In the genomic region with DNA sequence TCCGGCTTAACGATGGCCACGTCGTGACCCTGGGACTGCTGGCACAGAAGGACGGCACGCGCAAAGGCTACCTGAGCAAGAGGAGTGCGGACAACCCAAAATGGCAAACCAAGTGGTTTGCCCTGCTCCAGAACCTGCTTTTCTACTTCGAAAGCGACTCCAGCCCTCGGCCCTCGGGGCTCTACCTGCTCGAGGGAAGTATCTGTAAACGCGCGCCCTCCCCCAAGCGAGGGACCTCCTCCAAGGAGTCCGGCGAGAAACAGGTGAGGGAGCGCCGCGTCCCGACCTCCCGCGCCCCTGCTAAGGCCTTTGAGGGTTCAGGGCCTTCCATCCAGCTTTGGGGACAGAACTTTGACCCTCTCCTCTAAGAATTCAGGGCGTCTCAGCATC, we compare ENCODE assay signal across 9 mouse cellular contexts. TPM values are rescaled to one million over a fixed set of nuclear protein-coding genes. Genes with fewer than 3 reads are reported as not detected.
DNase-seq lines count a peak whose midpoint lies in the region; ATAC-seq and TF ChIP-seq lines count a peak whose summit lies in the region.
"Had no signal": no experiment of that assay in that cellular context is flagged by ENCODE, and none has a peak within 500 bp of the region (broad histone marks: within the 10 kb centered on the region; RNA-seq: fewer than 3 reads in every experiment).

No protein-coding gene starts in this region.

- H3K4me1 ChIP-seq in heart, embryonic 11.5 days (ENCODE audit: control insufficient read depth, insufficient read depth, low read length): peaks cover 7% of the 10 kb centered on the region
- peaks cover 33% of the 10 kb centered on the region for H3K4me1 ChIP-seq in forebrain, embryonic 15.5 days
- H3K4me1 ChIP-seq in liver, postnatal 0 days (ENCODE audit: insufficient read depth): peaks cover 6% of the 10 kb centered on the region

- peak overlapping the region; percentile 82 for H3K4me2 ChIP-seq in heart, embryonic 11.5 days
- H3K4me2 ChIP-seq in forebrain, embryonic 15.5 days (replicated peaks): peak overlapping the region; percentile 89
- H3K4me2 ChIP-seq in liver, postnatal 0 days (ENCODE audit: low read depth, low read length): peak overlapping the region; percentile 56

- no peak overlapping the region for H3K9ac ChIP-seq in heart, embryonic 11.5 days (ENCODE audit: low read depth, low read length)
- H3K9ac ChIP-seq in forebrain, embryonic 15.5 days (replicated peaks): peak overlapping the region; percentile 49
- no peak overlapping the region for H3K9ac ChIP-seq in liver, postnatal 0 days (replicated peaks)

- no peak for TF ChIP-seq CTCF in liver, postnatal 0 days (IDR thresholded peaks at IDR 0.05; ENCODE audit: low read depth)

- H3K9me3 ChIP-seq in heart, embryonic 11.5 days (replicated peaks; ENCODE audit: control insufficient read depth, low read length): no peaks in the 10 kb centered on the region
- no peaks in the 10 kb centered on the region for H3K9me3 ChIP-seq in forebrain, embryonic 15.5 days
- no peaks in the 10 kb centered on the region for H3K9me3 ChIP-seq in liver, postnatal 0 days (ENCODE audit: low read length)

- ATAC-seq in heart, embryonic 11.5 days (replicated peaks; ENCODE audit: insufficient number of reproducible peaks, low FRiP score, low TSS enrichment): no peak
- no peak; the same call in 1 of the 2 replicates for ATAC-seq in forebrain, embryonic 15.5 days (replicated peaks)
- no peak for ATAC-seq in liver, postnatal 0 days

- H3K36me3 ChIP-seq in heart, embryonic 11.5 days (ENCODE audit: control insufficient read depth, insufficient read depth, low read length): no peaks in the 10 kb centered on the region
- H3K36me3 ChIP-seq in forebrain, embryonic 15.5 days: no peaks in the 10 kb centered on the region
- no peaks in the 10 kb centered on the region for H3K36me3 ChIP-seq in liver, postnatal 0 days (replicated peaks; ENCODE audit: insufficient read depth, low read length)

- no peak for TF ChIP-seq EP300 in liver, postnatal 0 days (IDR thresholded peaks at IDR 0.05; ENCODE audit: low read depth)

- no peak overlapping the region for H3K27ac ChIP-seq in heart, embryonic 11.5 days (ENCODE audit: low read depth, low read length)
- no peak overlapping the region for H3K27ac ChIP-seq in forebrain, embryonic 15.5 days (replicated peaks)
- no peak overlapping the region for H3K27ac ChIP-seq in liver, postnatal 0 days (ENCODE audit: low read depth)

- H3K4me3 ChIP-seq in heart, embryonic 11.5 days (ENCODE audit: low read depth, low read length): peak overlapping the region; percentile 49
- peak overlapping the region; percentile 52 for H3K4me3 ChIP-seq in forebrain, embryonic 15.5 days
- H3K4me3 ChIP-seq in liver, postnatal 0 days (ENCODE audit: low read depth, low read length): peak overlapping the region; percentile 25; the same call in 1 of the 2 replicates
- H3K4me3 ChIP-seq: myocyte had no signal

- peaks cover 87% of the 10 kb centered on the region for H3K27me3 ChIP-seq in heart, embryonic 11.5 days (ENCODE audit: control insufficient read depth, insufficient read depth, low read length)
- peaks cover 78% of the 10 kb centered on the region for H3K27me3 ChIP-seq in forebrain, embryonic 15.5 days
- peaks cover 71% of the 10 kb centered on the region for H3K27me3 ChIP-seq in liver, postnatal 0 days (ENCODE audit: insufficient read depth, low read length)

- WGBS in heart, embryonic 11.5 days (ENCODE audit: insufficient replicate concordance): under 1% methylated on average over 26 of the region's 26 CpGs
- WGBS in forebrain, embryonic 15.5 days: 1% methylated on average over 26 of the region's 26 CpGs
- 2% methylated on average over 20 of the region's 26 CpGs for WGBS in liver, postnatal 0 days (ENCODE audit: insufficient replicate concordance)

- DNase-seq in heart, adult 11 months: no peak
- peak; percentile 43 for DNase-seq in ES-CJ7 (ENCODE audit: low read depth, low spot score)
- no peak for DNase-seq in liver, postnatal 0 days
- DNase-seq in retina, embryonic 14.5 days (ENCODE audit: low spot score): no peak
- DNase-seq in urinary bladder, postnatal 10 days (ENCODE audit: low spot score): no peak
- DNase-seq in layer of hippocampus, adult 11-12 months (ENCODE audit: low spot score): no peak

RNA-seq across cellular contexts. Expression of a gene that starts 0.3 kb away (rescaled TPM):
- polyA plus RNA-seq in heart, embryonic 11.5 days (2014; fragmentation: Nextera tagmentation; extraction: Ambion mirVana): 0.10 and 0.19 TPM in 2 replicates
- 4.7 and 6.1 TPM in 2 replicates for polyA plus RNA-seq in forebrain, embryonic 15.5 days (2015; fragmentation: Nextera tagmentation; extraction: Ambion mirVana)
- 0.05 TPM in 1 of 2 replicates, not detected in the other for polyA plus RNA-seq in liver, postnatal 0 days (2015; fragmentation: Nextera tagmentation; extraction: Ambion mirVana)
- polyA plus RNA-seq: myocyte had no signal
